Mouse (Mus musculus) intestine, postnatal 0 days (tissue): ENCODE data around the gene Prkag1. TPM values are rescaled to one million over a fixed set of nuclear protein-coding genes. Genes with fewer than 3 reads are reported as not detected.

ENCODE experiments used
- ATAC-seq: fragments of 200-750 bp; cut with Nextera tagmentation; 2 replicates; pipeline ENCODE4 v1.8.0; 2017; ENCODE audit warnings: mild to moderate bottlenecking, moderate TSS enrichment, moderate library complexity
- H3K27ac ChIP-seq: fragments of 300-500 bp; sonication (generic); 2 replicates; pipeline ENCODE4 v1.5.1; 2014; ENCODE audit warnings: mild to moderate bottlenecking, low read depth, low read length, moderate library complexity
- H3K27me3 ChIP-seq: fragments of 300-500 bp; sonication (generic); replicated peaks from 2 replicates; pipeline ENCODE4 v1.6.1; 2014; ENCODE audit warnings: low read length, mixed read lengths; ENCODE audit not compliant: control insufficient read depth, insufficient read depth
- H3K36me3 ChIP-seq: fragments of 300-500 bp; sonication (generic); 2 replicates; pipeline ENCODE4 v1.6.1; 2014; ENCODE audit warnings: mild to moderate bottlenecking, moderate library complexity; ENCODE audit not compliant: control insufficient read depth, insufficient read depth
- H3K4me1 ChIP-seq: fragments of 300-500 bp; sonication (generic); replicated peaks from 2 replicates; pipeline ENCODE4 v1.6.1; 2014; ENCODE audit warnings: antibody characterized with exemption, low read length, mixed read lengths; ENCODE audit not compliant: control insufficient read depth, insufficient read depth
- H3K4me2 ChIP-seq: fragments of 300-500 bp; sonication (generic); replicated peaks from 2 replicates; pipeline ENCODE4 v1.6.1; 2014; ENCODE audit warnings: low read depth, mild to moderate bottlenecking, moderate library complexity
- H3K4me3 ChIP-seq: fragments of 300-500 bp; sonication (generic); 2 replicates; pipeline ENCODE4 v1.5.1; 2014; ENCODE audit warnings: low read depth, low read length
- H3K9ac ChIP-seq: fragments of 300-500 bp; sonication (generic); 2 replicates; pipeline ENCODE4 v1.6.1; 2014; ENCODE audit warnings: mild to moderate bottlenecking, low read depth, low read length
- H3K9me3 ChIP-seq: fragments of 300-500 bp; sonication (generic); 2 replicates; pipeline ENCODE4 v1.6.1; 2016; ENCODE audit warnings: mixed run types; ENCODE audit not compliant: control insufficient read depth
- CTCF ChIP-seq: sonication (generic); IDR thresholded peaks from 2 replicates; pipeline ENCODE4 v1.5.1; 2016; ENCODE audit warnings: low read depth, mild to moderate bottlenecking, control low read depth, antibody characterized with exemption, moderate library complexity
- WGBS: fragments of 180-500 bp; shearing (Covaris S2); extraction: QIAGEN DNeasy Blood & Tissue Kit; methylation state at CpG from one replicate; pipeline ENCODE4 v1.1.7; 2014; 5-methylcytosine and 5-hydroxymethylcytosine counted together
- polyA plus RNA-seq: library from polyadenylated mRNA; unstranded; fragments of >200 nt; fragmentation: Nextera tagmentation; extraction: Ambion mirVana; gene quantifications from 2 replicates; pipeline ENCODE4 v1.2.1, GENCODE M21; 2015

Gene Prkag1
- polyA plus RNA-seq, 1 experiment from 2014 or later: 67.0 TPM

- H3K4me3 ChIP-seq: peak overlapping the region; percentile 44
- H3K4me2 ChIP-seq: peak overlapping the region; percentile 82
- 0 out of 2 replicates have a peak, but pooled peaks cover 5% of the 10 kb centered on the region for H3K36me3 ChIP-seq
- H3K4me1 ChIP-seq: 0 out of 2 replicates have a peak, but pooled peaks cover 19% of the 10 kb centered on the region
- under 1% methylated on average over 57 of the region's 58 CpGs for WGBS
- peak; percentile 14; the same call in 1 of the 2 replicates for ATAC-seq
- H3K9me3 ChIP-seq: no peaks in the 10 kb centered on the region
- peak overlapping the region; percentile 42; the same call in 1 of the 2 replicates for H3K9ac ChIP-seq
- peaks cover 73% of the 10 kb centered on the region for H3K27me3 ChIP-seq
- H3K27ac ChIP-seq: no peak overlapping the region
- TF ChIP-seq CTCF: no peak
These were observed 24.2 kb downstream of the Prkag1 start for GRCm38 (mm10) chr15:98806809-98807770.

GRCm38 (mm10) chr15:98806071-98806808, 25.1 kb downstream of the Prkag1 start:
- Histone ChIP-seq H3K36me3 (0 out of 2 replicates have a peak, but pooled peaks cover 4% of the 10 kb centered on the region), H3K27me3 (peaks cover 76% of the 10 kb centered on the region), H3K9ac (0 out of 2 replicates have a peak overlapping the region, but pooled peaks have one; percentile 42), H3K9me3 (no peaks in the 10 kb centered on the region), H3K4me3 (peak overlapping the region; percentile 44), H3K4me1 (0 out of 2 replicates have a peak, but pooled peaks cover 19% of the 10 kb centered on the region), H3K27ac (no peak overlapping the region), H3K4me2 (peak overlapping the region; percentile 86)
- no peak for ATAC-seq
- WGBS: 27% methylated on average over 30 of the region's 30 CpGs
- no peak for TF ChIP-seq CTCF

- H3K36me3 ChIP-seq: no peaks in the 10 kb centered on the region
- no peaks in the 10 kb centered on the region for H3K9me3 ChIP-seq
- H3K4me2 ChIP-seq: peak overlapping the region; percentile 86
- 0 out of 2 replicates have a peak, but pooled peaks have one; percentile 17 for ATAC-seq
- 0 out of 2 replicates have a peak, but pooled peaks cover 19% of the 10 kb centered on the region for H3K4me1 ChIP-seq
- H3K9ac ChIP-seq: peak overlapping the region; percentile 31; the same call in 1 of the 2 replicates
- WGBS: 2% methylated on average over 64 of the region's 64 CpGs
- peaks cover 84% of the 10 kb centered on the region for H3K27me3 ChIP-seq
- peak; percentile 82 for TF ChIP-seq CTCF
- peak overlapping the region; percentile 44 for H3K4me3 ChIP-seq
- no peak overlapping the region for H3K27ac ChIP-seq
These were observed 25.8 kb downstream of the Prkag1 start for GRCm38 (mm10) chr15:98805324-98806040.

- Histone ChIP-seq H3K4me2 (peak overlapping the region; percentile 49), H3K36me3 (no peaks in the 10 kb centered on the region), H3K27ac (peak overlapping the region; percentile 91; the same call in 1 of the 2 replicates), H3K4me1 (0 out of 2 replicates have a peak, but pooled peaks cover 19% of the 10 kb centered on the region), H3K9ac (no peak overlapping the region), H3K9me3 (no peaks in the 10 kb centered on the region), H3K4me3 (no peak overlapping the region), H3K27me3 (peaks cover 89% of the 10 kb centered on the region)
- under 1% methylated on average over 32 of the region's 32 CpGs for WGBS
- peak; percentile 32 for ATAC-seq
- peak; percentile 90 for TF ChIP-seq CTCF
These were observed 27.3 kb downstream of the Prkag1 start for GRCm38 (mm10) chr15:98804054-98804453.

GRCm38 (mm10) chr15:98802926-98803325, 28.4 kb downstream of the Prkag1 start:
- WGBS: 4% methylated on average over 8 of the region's 8 CpGs
- no peaks in the 10 kb centered on the region for H3K9me3 ChIP-seq
- no peak for TF ChIP-seq CTCF
- H3K27ac ChIP-seq: peak overlapping the region; percentile 91
- H3K4me2 ChIP-seq: peak overlapping the region; percentile 49
- peak; percentile 60 for ATAC-seq
- peaks cover 88% of the 10 kb centered on the region for H3K27me3 ChIP-seq
- H3K4me3 ChIP-seq: 0 out of 2 replicates have a peak overlapping the region, but pooled peaks have one; percentile 9
- no peaks in the 10 kb centered on the region for H3K36me3 ChIP-seq
- peak overlapping the region; percentile 34; the same call in 1 of the 2 replicates for H3K9ac ChIP-seq
- 0 out of 2 replicates have a peak, but pooled peaks cover 13% of the 10 kb centered on the region for H3K4me1 ChIP-seq
